Mouse (Mus musculus) lung, embryonic 15.5 days (tissue): ENCODE data around the gene Wrap53. TPM values are rescaled to one million over a fixed set of nuclear protein-coding genes. Genes with fewer than 3 reads are reported as not detected.
A peak's percentile ranks its signal among the peaks of the same experiment; 100 is the strongest.

ENCODE experiments used
- ATAC-seq: fragments of 200-750 bp; cut with Nextera tagmentation; 2 replicates; pipeline ENCODE4 v1.8.0; 2017; ENCODE audit warnings: moderate number of reproducible peaks, borderline replicate concordance; ENCODE audit not compliant: low FRiP score, low TSS enrichment; ENCODE audit errors: extremely low read depth
- H3K27ac ChIP-seq: fragments of 300-500 bp; sonication (generic); 2 replicates; pipeline ENCODE4 v1.5.1; 2015; ENCODE audit warnings: moderate library complexity, mild to moderate bottlenecking, inconsistent platforms
- H3K27me3 ChIP-seq: fragments of 300-500 bp; sonication (generic); 2 replicates; pipeline ENCODE4 v1.6.1; 2015; ENCODE audit warnings: inconsistent platforms
- H3K36me3 ChIP-seq: fragments of 300-500 bp; sonication (generic); 2 replicates; pipeline ENCODE4 v1.6.1; 2015; ENCODE audit warnings: inconsistent platforms
- H3K4me1 ChIP-seq: fragments of 300-500 bp; sonication (generic); 2 replicates; pipeline ENCODE4 v1.6.1; 2015; ENCODE audit warnings: inconsistent platforms
- H3K4me2 ChIP-seq: fragments of 300-500 bp; sonication (generic); 2 replicates; pipeline ENCODE4 v1.6.1; 2015; ENCODE audit warnings: inconsistent platforms, mild to moderate bottlenecking, moderate library complexity
- H3K4me3 ChIP-seq: fragments of 300-500 bp; sonication (generic); 2 replicates; pipeline ENCODE4 v1.5.1; 2015; ENCODE audit warnings: mild to moderate bottlenecking, inconsistent platforms
- H3K9ac ChIP-seq: fragments of 300-500 bp; sonication (generic); 2 replicates; pipeline ENCODE4 v1.6.1; 2015; ENCODE audit warnings: inconsistent platforms
- H3K9me3 ChIP-seq: fragments of 300-500 bp; sonication (generic); 2 replicates; pipeline ENCODE4 v1.6.1; 2016; ENCODE audit warnings: inconsistent platforms
- WGBS: fragments of 180-500 bp; shearing (Covaris S2); methylation state at CpG from one replicate; pipeline ENCODE4 v1.1.7; 2015; 5-methylcytosine and 5-hydroxymethylcytosine counted together
- polyA plus RNA-seq: library from polyadenylated mRNA; unstranded; fragments of >200 nt; fragmentation: Nextera tagmentation; extraction: Ambion mirVana; gene quantifications from 2 replicates; pipeline ENCODE4 v1.2.1, GENCODE M21; 2015

The Wrap53 gene
- polyA plus RNA-seq, 1 experiment from 2014 or later: 28.3 TPM

GRCm38 (mm10) chr11:69582230-69582805 is 2.3 kb upstream of the Wrap53 start:
- no peaks in the 10 kb centered on the region for H3K9me3 ChIP-seq
- peaks cover 3% of the 10 kb centered on the region; the same call in 1 of the 2 replicates for H3K36me3 ChIP-seq
- 64% methylated on average over 9 of the region's 9 CpGs for WGBS
- peak overlapping the region; percentile 70 for H3K9ac ChIP-seq
- peaks cover 26% of the 10 kb centered on the region for H3K4me1 ChIP-seq
- H3K27me3 ChIP-seq: no peaks in the 10 kb centered on the region
- H3K27ac ChIP-seq: no peak overlapping the region
- H3K4me3 ChIP-seq: peak overlapping the region; percentile 81
- ATAC-seq: no peak
- H3K4me2 ChIP-seq: peak overlapping the region; percentile 87

- H3K9ac ChIP-seq: peak overlapping the region; percentile 70
- H3K36me3 ChIP-seq: no peaks in the 10 kb centered on the region
- peak overlapping the region; percentile 81 for H3K4me3 ChIP-seq
- H3K4me1 ChIP-seq: peaks cover 31% of the 10 kb centered on the region
- ATAC-seq: no peak
- peak overlapping the region; percentile 97 for H3K27ac ChIP-seq
- H3K9me3 ChIP-seq: no peaks in the 10 kb centered on the region
- H3K4me2 ChIP-seq: peak overlapping the region; percentile 87
- H3K27me3 ChIP-seq: no peaks in the 10 kb centered on the region
- 2% methylated on average over 8 of the region's 8 CpGs for WGBS
These were observed 1.8 kb upstream of the Wrap53 start for GRCm38 (mm10) chr11:69581814-69582213.

- 0% methylated on average over 36 of the region's 36 CpGs for WGBS
- peak; percentile 81 for ATAC-seq
- H3K4me3 ChIP-seq: peak overlapping the region; percentile 81
- peak overlapping the region; percentile 87 for H3K4me2 ChIP-seq
- H3K9ac ChIP-seq: peak overlapping the region; percentile 70
- peaks cover 35% of the 10 kb centered on the region for H3K4me1 ChIP-seq
- H3K27ac ChIP-seq: peak overlapping the region; percentile 97
- H3K36me3 ChIP-seq: no peaks in the 10 kb centered on the region
- H3K9me3 ChIP-seq: no peaks in the 10 kb centered on the region
- H3K27me3 ChIP-seq: no peaks in the 10 kb centered on the region
These were observed 1.2 kb upstream of the Wrap53 start for GRCm38 (mm10) chr11:69581147-69581688.

- Histone ChIP-seq H3K4me3 (peak overlapping the region; percentile 81), H3K4me1 (peaks cover 36% of the 10 kb centered on the region), H3K9ac (peak overlapping the region; percentile 70), H3K36me3 (no peaks in the 10 kb centered on the region), H3K9me3 (no peaks in the 10 kb centered on the region), H3K27me3 (no peaks in the 10 kb centered on the region), H3K27ac (peak overlapping the region; percentile 97), H3K4me2 (peak overlapping the region; percentile 87)
- under 1% methylated on average over 25 of the region's 25 CpGs for WGBS
- no peak; the same call in 1 of the 2 replicates for ATAC-seq
These were observed 604 bp upstream of the Wrap53 start for GRCm38 (mm10) chr11:69580572-69581146.

- under 1% methylated on average over 39 of the region's 39 CpGs for WGBS
- peaks cover 36% of the 10 kb centered on the region for H3K4me1 ChIP-seq
- H3K9me3 ChIP-seq: no peaks in the 10 kb centered on the region
- peak; percentile 93 for ATAC-seq
- peak overlapping the region; percentile 97 for H3K27ac ChIP-seq
- H3K9ac ChIP-seq: peak overlapping the region; percentile 82
- no peaks in the 10 kb centered on the region for H3K36me3 ChIP-seq
- peak overlapping the region; percentile 81 for H3K4me3 ChIP-seq
- peak overlapping the region; percentile 87 for H3K4me2 ChIP-seq
- H3K27me3 ChIP-seq: no peaks in the 10 kb centered on the region
These were observed 682 bp downstream of the Wrap53 start for GRCm38 (mm10) chr11:69579128-69580017.

GRCm38 (mm10) chr11:69578301-69578700 is 1.8 kb downstream of the Wrap53 start:
- Histone ChIP-seq H3K4me3 (peak overlapping the region; percentile 81), H3K4me2 (peak overlapping the region; percentile 87), H3K27ac (peak overlapping the region; percentile 66), H3K4me1 (peaks cover 36% of the 10 kb centered on the region), H3K27me3 (no peaks in the 10 kb centered on the region), H3K9me3 (no peaks in the 10 kb centered on the region), H3K9ac (peak overlapping the region; percentile 82), H3K36me3 (no peaks in the 10 kb centered on the region)
- no peak for ATAC-seq
- 7% methylated on average over 15 of the region's 15 CpGs for WGBS

- Histone ChIP-seq H3K9ac (no peak overlapping the region), H3K4me1 (peaks cover 28% of the 10 kb centered on the region), H3K27me3 (no peaks in the 10 kb centered on the region), H3K36me3 (0 out of 2 replicates have a peak, but pooled peaks cover 8% of the 10 kb centered on the region), H3K4me2 (no peak overlapping the region), H3K4me3 (no peak overlapping the region), H3K27ac (no peak overlapping the region), H3K9me3 (no peaks in the 10 kb centered on the region)
- no peak for ATAC-seq
- 61% methylated on average over 5 of the region's 5 CpGs for WGBS
These were observed 3.7 kb downstream of the Wrap53 start for GRCm38 (mm10) chr11:69576307-69576706.

- Histone ChIP-seq H3K4me1 (peaks cover 28% of the 10 kb centered on the region), H3K4me2 (no peak overlapping the region), H3K9me3 (no peaks in the 10 kb centered on the region), H3K27ac (no peak overlapping the region), H3K36me3 (peaks cover 19% of the 10 kb centered on the region; the same call in 1 of the 2 replicates), H3K4me3 (no peak overlapping the region), H3K9ac (no peak overlapping the region), H3K27me3 (no peaks in the 10 kb centered on the region)
- no peak for ATAC-seq
- WGBS: 59% methylated on average over 3 of the region's 3 CpGs
These were observed 4.8 kb downstream of the Wrap53 start for GRCm38 (mm10) chr11:69575220-69575619.

GRCm38 (mm10) chr11:69565131-69565530 is 14.9 kb downstream of the Wrap53 start:
- Histone ChIP-seq H3K4me3 (no peak overlapping the region), H3K9ac (no peak overlapping the region), H3K36me3 (peaks cover 34% of the 10 kb centered on the region), H3K9me3 (no peaks in the 10 kb centered on the region), H3K4me1 (peaks cover 14% of the 10 kb centered on the region), H3K27ac (no peak overlapping the region), H3K27me3 (no peaks in the 10 kb centered on the region), H3K4me2 (no peak overlapping the region)
- WGBS: 51% methylated on average over 8 of the region's 8 CpGs
- no peak for ATAC-seq

GRCm38 (mm10) chr11:69564391-69564790 is 15.7 kb downstream of the Wrap53 start:
- WGBS: 53% methylated on average over 3 of the region's 3 CpGs
- no peak for ATAC-seq
- no peak overlapping the region for H3K27ac ChIP-seq
- H3K9ac ChIP-seq: no peak overlapping the region
- no peak overlapping the region for H3K4me2 ChIP-seq
- H3K9me3 ChIP-seq: no peaks in the 10 kb centered on the region
- H3K4me1 ChIP-seq: peaks cover 20% of the 10 kb centered on the region
- no peaks in the 10 kb centered on the region for H3K27me3 ChIP-seq
- peaks cover 30% of the 10 kb centered on the region for H3K36me3 ChIP-seq
- no peak overlapping the region for H3K4me3 ChIP-seq

- Histone ChIP-seq H3K27ac (no peak overlapping the region), H3K4me3 (no peak overlapping the region), H3K27me3 (no peaks in the 10 kb centered on the region), H3K4me2 (no peak overlapping the region), H3K36me3 (peaks cover 30% of the 10 kb centered on the region), H3K4me1 (peaks cover 29% of the 10 kb centered on the region), H3K9ac (no peak overlapping the region), H3K9me3 (no peaks in the 10 kb centered on the region)
- WGBS: 78% methylated on average over 13 of the region's 13 CpGs
- ATAC-seq: no peak
These were observed 16.7 kb downstream of the Wrap53 start for GRCm38 (mm10) chr11:69563373-69563772.
